Mouse (Mus musculus): ENCODE measurements at regions not wholly inside any gene's neighbourhood (a gene's known extent, or its start where the extent isn't known, plus 50 kb on each side); places are given as distances from the start of the nearest gene placed in this dataset.

DNA sequence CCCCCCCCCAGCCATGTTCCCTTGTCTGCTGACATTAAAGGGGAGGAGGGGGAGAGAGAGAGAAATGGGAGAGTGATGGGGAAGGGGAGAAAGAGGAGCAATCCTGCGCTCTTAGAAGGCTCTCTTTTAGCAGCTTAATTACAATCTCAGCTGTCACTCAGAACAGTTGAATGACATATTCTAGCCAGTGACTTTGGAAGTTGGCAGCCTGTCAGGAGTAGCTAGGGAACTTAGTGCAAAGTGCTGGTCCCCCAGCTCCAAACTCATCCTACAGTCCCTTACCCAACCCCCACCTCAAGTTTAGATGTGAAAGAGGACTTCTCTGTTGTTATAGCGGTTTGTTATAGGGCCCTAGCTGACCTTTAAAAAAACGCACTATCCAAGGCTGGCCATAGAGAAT, 604.9 kb downstream of the Ebf1 start:
- TF ChIP-seq HCFC1 (IDR thresholded peaks at IDR 0.05; ENCODE audit: borderline replicate concordance, insufficient read depth, low read length) (no peak), CHD2 (IDR thresholded peaks at IDR 0.05; ENCODE audit: low read depth, low read length) (no peak), ZNF384 (IDR thresholded peaks at IDR 0.05; ENCODE audit: low read depth, low read length) (no peak)
